Mouse (Mus musculus) embryonic facial prominence, embryonic 13.5 days (tissue): Measurements from ENCODE around the gene Ralgapa2. TPM values are rescaled to one million over a fixed set of nuclear protein-coding genes. Genes with fewer than 3 reads are reported as not detected.

Source experiments
- ATAC-seq: fragments of 200-750 bp; cut with Nextera tagmentation; 2 replicates; pipeline ENCODE4 v1.8.0; 2017; ENCODE audit warnings: low read depth; ENCODE audit not compliant: insufficient number of reproducible peaks, insufficient read depth, low FRiP score, low TSS enrichment
- H3K27ac ChIP-seq: fragments of 300-500 bp; sonication (generic); 2 replicates; pipeline ENCODE4 v1.5.1; 2015; ENCODE audit warnings: moderate library complexity, mild to moderate bottlenecking, inconsistent platforms
- H3K27me3 ChIP-seq: fragments of 300-500 bp; sonication (generic); 2 replicates; pipeline ENCODE4 v1.6.1; 2015; ENCODE audit warnings: mild to moderate bottlenecking, inconsistent platforms
- H3K36me3 ChIP-seq: fragments of 300-500 bp; sonication (generic); 2 replicates; pipeline ENCODE4 v1.6.1; 2015; ENCODE audit warnings: mild to moderate bottlenecking, inconsistent platforms
- H3K4me1 ChIP-seq: fragments of 300-500 bp; sonication (generic); 2 replicates; pipeline ENCODE4 v1.6.1; 2015; ENCODE audit warnings: inconsistent platforms
- H3K4me2 ChIP-seq: fragments of 300-500 bp; sonication (generic); 2 replicates; pipeline ENCODE4 v1.6.1; 2015; ENCODE audit warnings: moderate library complexity, mild to moderate bottlenecking, inconsistent platforms
- H3K4me3 ChIP-seq: fragments of 300-500 bp; sonication (generic); 2 replicates; pipeline ENCODE4 v1.5.1; 2015; ENCODE audit warnings: mild to moderate bottlenecking, inconsistent platforms
- H3K9ac ChIP-seq: fragments of 300-500 bp; sonication (generic); 2 replicates; pipeline ENCODE4 v1.6.1; 2015; ENCODE audit warnings: mild to moderate bottlenecking, inconsistent platforms
- H3K9me3 ChIP-seq: fragments of 300-500 bp; sonication (generic); 2 replicates; pipeline ENCODE4 v1.6.1; 2016; ENCODE audit warnings: inconsistent platforms
- WGBS: fragments of 180-500 bp; shearing (Covaris S2); methylation state at CpG from one replicate; pipeline ENCODE4 v1.1.7; 2015; ENCODE audit warnings: mixed read lengths; 5-methylcytosine and 5-hydroxymethylcytosine counted together
- polyA plus RNA-seq: library from polyadenylated mRNA; unstranded; fragments of >200 nt; fragmentation: Nextera tagmentation; extraction: Ambion mirVana; gene quantifications from 2 replicates; pipeline ENCODE4 v1.2.1, GENCODE M21; 2015

Gene Ralgapa2
- polyA plus RNA-seq, 1 experiment from 2014 or later: 8.1 TPM

GRCm38 (mm10) chr2:146525483-146525882 is 13.3 kb upstream of the Ralgapa2 start:
- WGBS: 47% methylated on average over 2 of the region's 2 CpGs
- ATAC-seq: no peak
- Histone ChIP-seq H3K4me3 (no peak overlapping the region), H3K9ac (no peak overlapping the region), H3K4me1 (no peaks in the 10 kb centered on the region), H3K27me3 (no peaks in the 10 kb centered on the region), H3K36me3 (no peaks in the 10 kb centered on the region), H3K9me3 (no peaks in the 10 kb centered on the region), H3K4me2 (no peak overlapping the region), H3K27ac (no peak overlapping the region)

- ATAC-seq: no peak
- H3K36me3 ChIP-seq: no peaks in the 10 kb centered on the region
- 83% methylated on average over 4 of the region's 4 CpGs for WGBS
- H3K9me3 ChIP-seq: no peaks in the 10 kb centered on the region
- H3K9ac ChIP-seq: no peak overlapping the region
- H3K4me3 ChIP-seq: no peak overlapping the region
- no peaks in the 10 kb centered on the region for H3K4me1 ChIP-seq
- H3K4me2 ChIP-seq: no peak overlapping the region
- no peaks in the 10 kb centered on the region for H3K27me3 ChIP-seq
- H3K27ac ChIP-seq: no peak overlapping the region
Measured at GRCm38 (mm10) chr2:146524685-146525415, 12.7 kb upstream of the Ralgapa2 start.

GRCm38 (mm10) chr2:146516894-146517293 is 4.8 kb upstream of the Ralgapa2 start:
- Histone ChIP-seq H3K4me1 (0 out of 2 replicates have a peak, but pooled peaks cover 3% of the 10 kb centered on the region), H3K4me2 (no peak overlapping the region), H3K9me3 (no peaks in the 10 kb centered on the region), H3K4me3 (no peak overlapping the region), H3K27me3 (no peaks in the 10 kb centered on the region), H3K36me3 (no peaks in the 10 kb centered on the region), H3K27ac (no peak overlapping the region), H3K9ac (no peak overlapping the region)
- 78% methylated on average over 2 of the region's 2 CpGs for WGBS
- ATAC-seq: no peak

- Histone ChIP-seq H3K9me3 (no peaks in the 10 kb centered on the region), H3K9ac (no peak overlapping the region), H3K27ac (no peak overlapping the region), H3K4me1 (peaks cover 11% of the 10 kb centered on the region; the same call in 1 of the 2 replicates), H3K4me3 (no peak overlapping the region), H3K4me2 (no peak overlapping the region), H3K27me3 (no peaks in the 10 kb centered on the region), H3K36me3 (no peaks in the 10 kb centered on the region)
- WGBS: 92% methylated on average over 2 of the region's 2 CpGs
- no peak for ATAC-seq
Measured at GRCm38 (mm10) chr2:146515081-146515480, 2.9 kb upstream of the Ralgapa2 start.

- peak overlapping the region; percentile 83 for H3K4me3 ChIP-seq
Measured at GRCm38 (mm10) chr2:146512581-146512920, 407 bp upstream of the Ralgapa2 start.

GRCm38 (mm10) chr2:146511401-146511865 is 711 bp downstream of the Ralgapa2 start:
- Histone ChIP-seq H3K9ac (peak overlapping the region; percentile 84), H3K27ac (peak overlapping the region; percentile 48; the same call in 1 of the 2 replicates), H3K4me1 (peaks cover 11% of the 10 kb centered on the region; the same call in 1 of the 2 replicates), H3K9me3 (no peaks in the 10 kb centered on the region), H3K4me3 (peak overlapping the region; percentile 83), H3K36me3 (no peaks in the 10 kb centered on the region), H3K27me3 (no peaks in the 10 kb centered on the region), H3K4me2 (peak overlapping the region; percentile 82)
- under 1% methylated on average over 20 of the region's 22 CpGs for WGBS
- ATAC-seq: peak; percentile 18; the same call in 1 of the 2 replicates

More at GRCm38 (mm10) chr2:146512581-146512920, 407 bp upstream of the Ralgapa2 start:
- Histone ChIP-seq H3K27me3 (no peaks in the 10 kb centered on the region), H3K4me2 (peak overlapping the region; percentile 82), H3K9me3 (no peaks in the 10 kb centered on the region), H3K27ac (no peak overlapping the region), H3K4me1 (peaks cover 11% of the 10 kb centered on the region; the same call in 1 of the 2 replicates), H3K36me3 (no peaks in the 10 kb centered on the region), H3K9ac (peak overlapping the region; percentile 84; the same call in 1 of the 2 replicates)
- no peak for ATAC-seq
- 67% methylated on average over 2 of the region's 2 CpGs for WGBS

GRCm38 (mm10) chr2:146510780-146511179 is 1.4 kb downstream of the Ralgapa2 start:
- no peak for ATAC-seq
- Histone ChIP-seq H3K9me3 (no peaks in the 10 kb centered on the region), H3K4me1 (peaks cover 11% of the 10 kb centered on the region; the same call in 1 of the 2 replicates), H3K27ac (no peak overlapping the region), H3K36me3 (no peaks in the 10 kb centered on the region), H3K9ac (0 out of 2 replicates have a peak overlapping the region, but pooled peaks have one; percentile 84), H3K4me2 (peak overlapping the region; percentile 82), H3K27me3 (no peaks in the 10 kb centered on the region), H3K4me3 (peak overlapping the region; percentile 83)
- 34% methylated on average over 1 of the region's 1 CpGs for WGBS

GRCm38 (mm10) chr2:146502578-146503311 is 9.4 kb downstream of the Ralgapa2 start:
- Histone ChIP-seq H3K9me3 (no peaks in the 10 kb centered on the region), H3K36me3 (no peaks in the 10 kb centered on the region), H3K4me3 (no peak overlapping the region), H3K9ac (no peak overlapping the region), H3K4me2 (no peak overlapping the region), H3K27ac (0 out of 2 replicates have a peak overlapping the region, but pooled peaks have one; percentile 33), H3K27me3 (no peaks in the 10 kb centered on the region), H3K4me1 (peaks cover 13% of the 10 kb centered on the region)
- ATAC-seq: peak; percentile 62; the same call in 1 of the 2 replicates
- 64% methylated on average over 9 of the region's 9 CpGs for WGBS

- H3K9ac ChIP-seq: no peak overlapping the region
- H3K36me3 ChIP-seq: no peaks in the 10 kb centered on the region
- H3K4me2 ChIP-seq: no peak overlapping the region
- no peaks in the 10 kb centered on the region for H3K9me3 ChIP-seq
- peaks cover 13% of the 10 kb centered on the region for H3K4me1 ChIP-seq
- H3K27ac ChIP-seq: no peak overlapping the region
- no peak for ATAC-seq
- H3K4me3 ChIP-seq: no peak overlapping the region
- WGBS: 92% methylated on average over 1 of the region's 1 CpGs
- no peaks in the 10 kb centered on the region for H3K27me3 ChIP-seq
Measured at GRCm38 (mm10) chr2:146500067-146500466, 12.1 kb downstream of the Ralgapa2 start.

- H3K9ac ChIP-seq: no peak overlapping the region
- H3K36me3 ChIP-seq: no peaks in the 10 kb centered on the region
- H3K9me3 ChIP-seq: no peaks in the 10 kb centered on the region
- no peak overlapping the region for H3K4me3 ChIP-seq
- H3K4me1 ChIP-seq: peaks cover 13% of the 10 kb centered on the region
- H3K4me2 ChIP-seq: no peak overlapping the region
- no peak overlapping the region for H3K27ac ChIP-seq
- ATAC-seq: no peak
- WGBS: 93% methylated on average over 1 of the region's 1 CpGs
- H3K27me3 ChIP-seq: no peaks in the 10 kb centered on the region
Measured at GRCm38 (mm10) chr2:146499111-146499510, 13.0 kb downstream of the Ralgapa2 start.

GRCm38 (mm10) chr2:146498298-146498697 is 13.8 kb downstream of the Ralgapa2 start:
- Histone ChIP-seq H3K4me2 (no peak overlapping the region), H3K9ac (no peak overlapping the region), H3K27me3 (no peaks in the 10 kb centered on the region), H3K4me1 (peaks cover 10% of the 10 kb centered on the region), H3K9me3 (no peaks in the 10 kb centered on the region), H3K27ac (no peak overlapping the region), H3K4me3 (no peak overlapping the region), H3K36me3 (no peaks in the 10 kb centered on the region)
- no peak for ATAC-seq
- 75% methylated on average over 6 of the region's 6 CpGs for WGBS
